Mouse (Mus musculus) stomach, postnatal 0 days (tissue): ENCODE data around the gene Oit3.

Experiments used
- CTCF ChIP-seq: IDR thresholded peaks from 2 replicates; pipeline ENCODE4 v1.5.1; 2016; ENCODE audit warnings: antibody characterized with exemption, low read depth, mild to moderate bottlenecking, moderate library complexity
- EP300 ChIP-seq: optimal IDR thresholded peaks from 2 replicates; pipeline ENCODE3; 2016; ENCODE audit warnings: antibody characterized with exemption

DNA sequence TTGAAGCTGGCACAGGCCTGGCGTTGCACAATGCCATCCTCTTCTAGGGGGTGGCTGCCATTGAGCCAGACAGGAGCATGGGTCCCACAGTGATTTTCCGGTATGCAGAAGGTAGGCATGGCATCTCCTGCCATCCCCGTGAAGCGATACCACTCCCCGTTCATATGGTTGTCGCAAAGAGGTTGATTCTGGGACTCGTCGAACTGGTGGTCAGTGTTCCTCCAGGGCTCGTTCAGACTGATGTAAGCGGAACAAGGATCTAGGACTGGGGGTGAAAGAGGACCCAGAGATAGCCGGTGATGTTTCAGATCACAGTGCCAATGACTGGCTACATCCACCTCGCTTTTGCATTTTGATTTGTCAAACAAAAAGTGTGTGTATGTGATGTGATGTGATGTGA, 2.9 kb downstream of the Oit3 start:
- TF ChIP-seq CTCF (no peak), EP300 (no peak)
